Mouse (Mus musculus): ENCODE measurements at regions not wholly inside any gene's neighbourhood (a gene's known extent, or its start where the extent isn't known, plus 50 kb on each side); places are given as distances from the start of the nearest gene placed in this dataset.

- 83% methylated on average over 6 of the region's 6 CpGs for WGBS
- Histone ChIP-seq H3K4me3 (no peak overlapping the region), H3K4me1 (ENCODE audit: control insufficient read depth, insufficient read depth, low read length) (no peaks in the 10 kb centered on the region), H3K79me2 (replicated peaks; ENCODE audit: control insufficient read depth, insufficient read depth, low read length) (no peaks in the 10 kb centered on the region), H3K36me3 (ENCODE audit: control insufficient read depth, insufficient read depth, low read length) (no peaks in the 10 kb centered on the region), H3K9ac (ENCODE audit: low read depth, low read length) (no peak overlapping the region), H3K27ac (no peak overlapping the region), H3K27me3 (ENCODE audit: control insufficient read depth, insufficient read depth, low read length) (no peaks in the 10 kb centered on the region)
- no peak for DNase-seq
- TF ChIP-seq POLR2A (IDR thresholded peaks at IDR 0.05; ENCODE audit: insufficient read depth, low read depth, low read length): no peak
- TF ChIP-seq CTCF (IDR thresholded peaks at IDR 0.05): no peak
- no peak for TF ChIP-seq EP300 (IDR thresholded peaks at IDR 0.05; ENCODE audit: insufficient read depth, low read depth, low read length)
- intact Hi-C loops (cut with DNase I): no loop called here
These were observed 79.7 kb upstream of the Mgmt start for GRCm38 (mm10) chr7:136814751-136815150.

GRCm38 (mm10) chr7:136820291-136820690 is 74.1 kb upstream of the Mgmt start:
- no peak overlapping the region for H3K4me3 ChIP-seq
- no peak overlapping the region for H3K27ac ChIP-seq
- no peak overlapping the region for H3K9ac ChIP-seq (ENCODE audit: low read depth, low read length)
- no peak for DNase-seq
- H3K79me2 ChIP-seq (replicated peaks; ENCODE audit: control insufficient read depth, insufficient read depth, low read length): no peaks in the 10 kb centered on the region
- intact Hi-C loops (cut with DNase I): no loop called here
- H3K36me3 ChIP-seq (ENCODE audit: control insufficient read depth, insufficient read depth, low read length): no peaks in the 10 kb centered on the region
- WGBS: 44% methylated on average over 4 of the region's 4 CpGs
- no peaks in the 10 kb centered on the region for H3K4me1 ChIP-seq (ENCODE audit: control insufficient read depth, insufficient read depth, low read length)
- H3K27me3 ChIP-seq (ENCODE audit: control insufficient read depth, insufficient read depth, low read length): no peaks in the 10 kb centered on the region
- TF ChIP-seq CTCF (IDR thresholded peaks at IDR 0.05): no peak
- no peak for TF ChIP-seq EP300 (IDR thresholded peaks at IDR 0.05; ENCODE audit: insufficient read depth, low read depth, low read length)
- TF ChIP-seq POLR2A (IDR thresholded peaks at IDR 0.05; ENCODE audit: insufficient read depth, low read depth, low read length): no peak

- no peaks in the 10 kb centered on the region for H3K4me1 ChIP-seq (ENCODE audit: control insufficient read depth, insufficient read depth, low read length)
- H3K27me3 ChIP-seq (ENCODE audit: control insufficient read depth, insufficient read depth, low read length): no peaks in the 10 kb centered on the region
- no peak overlapping the region for H3K9ac ChIP-seq (ENCODE audit: low read depth, low read length)
- no peak for TF ChIP-seq CTCF (IDR thresholded peaks at IDR 0.05)
- TF ChIP-seq EP300 (IDR thresholded peaks at IDR 0.05; ENCODE audit: insufficient read depth, low read depth, low read length): no peak
- no peak for TF ChIP-seq POLR2A (IDR thresholded peaks at IDR 0.05; ENCODE audit: insufficient read depth, low read depth, low read length)
- WGBS: 26% methylated on average over 16 of the region's 16 CpGs
- no peak for DNase-seq
- H3K36me3 ChIP-seq (ENCODE audit: control insufficient read depth, insufficient read depth, low read length): no peaks in the 10 kb centered on the region
- no peaks in the 10 kb centered on the region for H3K79me2 ChIP-seq (replicated peaks; ENCODE audit: control insufficient read depth, insufficient read depth, low read length)
- no peak overlapping the region for H3K4me3 ChIP-seq
- intact Hi-C loops (cut with DNase I): no loop called here
- H3K27ac ChIP-seq: no peak overlapping the region
These were observed 68.8 kb upstream of the Mgmt start for GRCm38 (mm10) chr7:136825647-136826046.

- Histone ChIP-seq H3K4me1 (ENCODE audit: control insufficient read depth, insufficient read depth, low read length) (no peaks in the 10 kb centered on the region), H3K27ac (no peak overlapping the region), H3K79me2 (replicated peaks; ENCODE audit: control insufficient read depth, insufficient read depth, low read length) (no peaks in the 10 kb centered on the region), H3K4me3 (no peak overlapping the region), H3K27me3 (ENCODE audit: control insufficient read depth, insufficient read depth, low read length) (no peaks in the 10 kb centered on the region), H3K9ac (ENCODE audit: low read depth, low read length) (no peak overlapping the region), H3K36me3 (ENCODE audit: control insufficient read depth, insufficient read depth, low read length) (no peaks in the 10 kb centered on the region)
- no peak for DNase-seq
- WGBS: 79% methylated on average over 1 of the region's 1 CpGs
- intact Hi-C loops (cut with DNase I): loop anchor here (10.0 kb wide), 1 partner anchor 335 kb away; no protein-coding TSS in a partner anchor
- TF ChIP-seq POLR2A (IDR thresholded peaks at IDR 0.05; ENCODE audit: insufficient read depth, low read depth, low read length): no peak
- TF ChIP-seq CTCF (IDR thresholded peaks at IDR 0.05): no peak
- no peak for TF ChIP-seq EP300 (IDR thresholded peaks at IDR 0.05; ENCODE audit: insufficient read depth, low read depth, low read length)
These were observed 64.6 kb upstream of the Mgmt start for GRCm38 (mm10) chr7:136829621-136830313.

GRCm38 (mm10) chr7:136832419-136832818 is 62.0 kb upstream of the Mgmt start:
- Histone ChIP-seq H3K4me1 (ENCODE audit: control insufficient read depth, insufficient read depth, low read length) (no peaks in the 10 kb centered on the region), H3K4me3 (no peak overlapping the region), H3K79me2 (replicated peaks; ENCODE audit: control insufficient read depth, insufficient read depth, low read length) (no peaks in the 10 kb centered on the region), H3K27ac (no peak overlapping the region), H3K36me3 (ENCODE audit: control insufficient read depth, insufficient read depth, low read length) (no peaks in the 10 kb centered on the region), H3K27me3 (ENCODE audit: control insufficient read depth, insufficient read depth, low read length) (no peaks in the 10 kb centered on the region), H3K9ac (ENCODE audit: low read depth, low read length) (no peak overlapping the region)
- 75% methylated on average over 7 of the region's 7 CpGs for WGBS
- TF ChIP-seq POLR2A (IDR thresholded peaks at IDR 0.05; ENCODE audit: insufficient read depth, low read depth, low read length): no peak
- no peak for TF ChIP-seq EP300 (IDR thresholded peaks at IDR 0.05; ENCODE audit: insufficient read depth, low read depth, low read length)
- no peak for TF ChIP-seq CTCF (IDR thresholded peaks at IDR 0.05)
- no peak for DNase-seq
- intact Hi-C loops (cut with DNase I): loop anchor here (10.0 kb wide), 1 partner anchor 338 kb away; no protein-coding TSS in a partner anchor

GRCm38 (mm10) chr7:136838971-136839370 is 55.4 kb upstream of the Mgmt start:
- intact Hi-C loops (cut with DNase I): loop anchor here (1.0 to 10.0 kb wide), 2 partner anchors 11 to 344 kb away; no protein-coding TSS in a partner anchor
- WGBS: 36% methylated on average over 5 of the region's 5 CpGs
- peak overlapping the region; percentile 85 for H3K27ac ChIP-seq

More at GRCm38 (mm10) chr7:136838971-136839370, 55.4 kb upstream of the Mgmt start:
- Histone ChIP-seq H3K79me2 (replicated peaks; ENCODE audit: control insufficient read depth, insufficient read depth, low read length) (no peaks in the 10 kb centered on the region), H3K27me3 (ENCODE audit: control insufficient read depth, insufficient read depth, low read length) (no peaks in the 10 kb centered on the region), H3K36me3 (ENCODE audit: control insufficient read depth, insufficient read depth, low read length) (peaks cover 3% of the 10 kb centered on the region), H3K4me3 (no peak overlapping the region), H3K4me1 (ENCODE audit: control insufficient read depth, insufficient read depth, low read length) (peaks cover 17% of the 10 kb centered on the region), H3K9ac (ENCODE audit: low read depth, low read length) (no peak overlapping the region)
- TF ChIP-seq POLR2A (IDR thresholded peaks at IDR 0.05; ENCODE audit: insufficient read depth, low read depth, low read length): no peak
- TF ChIP-seq CTCF (IDR thresholded peaks at IDR 0.05): no peak
- peak; percentile 97 for TF ChIP-seq EP300 (IDR thresholded peaks at IDR 0.05; ENCODE audit: insufficient read depth, low read depth, low read length)
- peak; percentile 53 to 70 for DNase-seq
